Mouse (Mus musculus) stomach, postnatal 0 days (tissue): ENCODE results near the gene Pgpep1l.

ENCODE experiments used
- CTCF ChIP-seq: IDR thresholded peaks from 2 replicates; pipeline ENCODE4 v1.5.1; 2016; ENCODE audit warnings: antibody characterized with exemption, low read depth, mild to moderate bottlenecking, moderate library complexity
- EP300 ChIP-seq: optimal IDR thresholded peaks from 2 replicates; pipeline ENCODE3; 2016; ENCODE audit warnings: antibody characterized with exemption

DNA sequence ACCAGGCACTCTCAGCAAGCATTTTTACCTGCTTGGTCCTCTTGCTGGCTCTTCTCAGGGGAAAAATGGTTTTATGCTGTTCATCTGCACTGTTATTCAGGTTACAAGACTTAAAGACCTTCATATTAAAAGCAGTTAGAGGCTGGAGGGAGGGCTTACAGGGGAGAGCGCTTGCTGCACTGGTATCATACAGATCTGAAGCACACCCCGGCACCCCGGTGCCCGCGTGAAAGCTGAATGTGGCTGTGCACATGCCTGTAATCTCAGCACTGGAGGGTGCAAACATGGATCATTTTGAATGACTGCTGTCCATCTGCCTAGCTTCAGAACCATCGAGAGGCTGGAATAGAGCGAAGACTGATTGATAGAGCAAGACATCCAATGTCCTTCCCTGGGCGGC is 25.0 kb upstream of the Pgpep1l start:
- TF ChIP-seq CTCF (no peak), EP300 (no peak)
